Mouse (Mus musculus) neutrophil, adult 59 days (primary cell): ENCODE data around the gene Tube1. TPM values are rescaled to one million over a fixed set of nuclear protein-coding genes. Genes with fewer than 3 reads are reported as not detected.

Experiments
- total RNA-seq, 2 experiments: library from RNA; stranded (reverse); gene quantifications; 1 replicate in 1 of 2; 2 replicates in 1 of 2; pipeline ENCODE4 v1.2.4; 2023

The Tube1 gene
- total RNA-seq, result 1 to 10 TPM; 6.3 to 6.7 TPM

GRCm38 (mm10) chr10:39133462-39134310, at the start of gene Tube1, which contains the start of gene Fam229b:
TSS of gene Tube1 (plus strand) at chr10:39133976.
TSS of gene Fam229b (minus strand) at chr10:39133914.

GRCm38 (mm10) chr10:39163694-39164093, 29.9 kb downstream of the Tube1 start, which contains the start of gene Ccn6:
TSS of gene Ccn6 (minus strand) at chr10:39163794.

Other genes with a start within 250 kb of the Tube1 start
- gene Lama4, start 168.5 kb upstream of the Tube1 start, total RNA-seq, result under 1 TPM; 0.62 to 0.82 TPM
- 1 to 10 TPM in 1 of 2 experiments, not detected in 1; 1.1 TPM for gene Fam229b, start 62 bp upstream of the Tube1 start, total RNA-seq
- 10 to 100 TPM; 12.3 to 19.4 TPM for gene Ccn6, start 29.8 kb downstream of the Tube1 start, total RNA-seq
- gene Fyn, start 234.9 kb downstream of the Tube1 start, total RNA-seq, result 1 to 10 TPM; 6.7 to 8.8 TPM